Mouse (Mus musculus): ENCODE results near the gene Nav2. TPM values are rescaled to one million over a fixed set of nuclear protein-coding genes. Genes with fewer than 3 reads are reported as not detected.
A peak's percentile ranks its signal among the peaks of the same experiment; 100 is the strongest.

The Nav2 gene
- total RNA-seq, 2 experiments from 2014 or later: 200 to 220 TPM

DNA sequence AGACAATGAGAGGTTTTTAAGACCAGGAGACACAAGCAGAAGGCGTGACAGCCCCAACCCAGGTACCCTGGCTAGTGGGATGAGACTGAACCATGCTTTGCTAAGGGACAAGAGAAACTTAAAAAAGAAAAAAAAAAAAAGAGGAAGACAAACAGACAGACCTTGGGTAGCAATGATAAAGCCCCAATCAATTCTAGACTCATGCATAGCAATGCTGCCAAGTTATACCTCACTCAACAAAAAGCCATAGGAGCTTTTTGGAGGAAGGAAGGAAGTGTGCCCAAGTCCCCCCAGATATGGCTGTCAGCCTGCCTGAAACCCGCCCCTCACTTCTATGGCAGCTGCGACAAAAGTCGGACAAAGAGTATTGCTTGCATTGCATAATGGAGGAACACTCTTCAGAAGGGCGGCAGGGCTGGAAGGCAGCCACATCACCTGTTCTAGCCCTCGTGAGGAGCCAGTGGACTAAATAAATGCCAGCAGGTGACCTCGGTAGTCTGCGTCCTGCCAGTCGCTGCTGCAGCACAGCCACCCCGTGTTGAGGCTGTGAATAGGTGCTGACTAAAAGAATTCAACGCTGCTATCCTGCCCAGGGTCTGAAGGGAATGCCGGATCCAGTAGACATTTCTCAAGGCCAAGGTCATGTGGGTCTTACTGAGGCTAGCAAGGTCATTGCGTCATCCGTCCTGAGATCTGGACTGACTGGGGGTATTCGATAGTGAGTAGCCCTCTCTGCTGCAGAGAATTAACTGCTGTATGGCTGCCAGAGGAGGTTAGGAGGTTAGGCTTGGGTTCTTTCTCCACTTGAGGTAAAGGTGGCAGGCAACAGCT lies 696.7 kb downstream of the Nav2 start:
- intact Hi-C loops (cut with DNase I): no loop called here
- no peak for DNase-seq

DNA sequence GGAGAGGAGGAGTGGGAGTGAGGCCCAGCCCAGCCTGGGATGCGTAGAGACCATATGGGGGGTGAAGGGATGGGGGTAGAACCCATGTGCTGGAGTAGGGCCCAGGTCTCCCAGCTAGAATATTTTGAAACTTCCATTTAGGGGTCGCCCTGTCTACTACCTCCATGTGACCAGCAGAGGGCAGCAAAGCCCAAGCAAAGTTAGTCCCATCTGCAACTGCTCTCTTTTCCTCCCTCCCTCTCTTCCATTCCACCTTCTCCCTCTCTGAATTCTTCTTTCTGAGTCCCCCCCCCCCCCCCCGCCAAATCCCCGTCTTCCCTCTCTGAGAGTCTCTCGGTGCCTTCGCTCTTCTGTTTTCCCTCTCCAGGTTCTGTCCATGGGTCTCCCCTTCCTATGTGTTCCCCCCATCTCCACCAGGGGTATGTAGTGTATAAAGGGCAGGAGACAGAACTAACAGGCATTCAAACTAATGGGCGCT lies 707.8 kb downstream of the Nav2 start:
- intact Hi-C loops (cut with DNase I): loop anchor here (2.0 kb wide), 1 partner anchor 135 kb away; no protein-coding TSS in a partner anchor
- DNase-seq: peak; percentile 79

DNA sequence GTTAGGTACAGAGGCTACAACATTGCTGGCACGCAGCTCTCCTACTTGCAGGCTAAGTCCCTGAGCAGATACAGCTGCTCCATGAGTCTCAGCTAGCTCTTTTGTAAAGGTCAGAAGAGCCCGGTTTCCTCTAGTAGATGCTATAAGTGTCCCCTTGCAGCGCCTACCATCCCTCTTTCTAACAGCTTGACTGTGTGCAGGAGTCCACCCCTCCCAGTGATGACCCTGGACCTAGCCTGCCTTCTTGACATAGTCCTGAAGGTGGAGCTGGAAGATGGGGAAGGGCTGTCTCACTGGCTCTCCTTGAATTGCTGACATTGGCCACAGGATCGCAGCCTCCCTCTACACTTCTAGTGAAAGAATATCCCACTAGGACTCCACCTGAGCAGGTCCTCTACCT lies 708.6 kb downstream of the Nav2 start:
- intact Hi-C loops (cut with DNase I): loop anchor here (2.0 kb wide), 1 partner anchor 134 kb away; no protein-coding TSS in a partner anchor

DNA sequence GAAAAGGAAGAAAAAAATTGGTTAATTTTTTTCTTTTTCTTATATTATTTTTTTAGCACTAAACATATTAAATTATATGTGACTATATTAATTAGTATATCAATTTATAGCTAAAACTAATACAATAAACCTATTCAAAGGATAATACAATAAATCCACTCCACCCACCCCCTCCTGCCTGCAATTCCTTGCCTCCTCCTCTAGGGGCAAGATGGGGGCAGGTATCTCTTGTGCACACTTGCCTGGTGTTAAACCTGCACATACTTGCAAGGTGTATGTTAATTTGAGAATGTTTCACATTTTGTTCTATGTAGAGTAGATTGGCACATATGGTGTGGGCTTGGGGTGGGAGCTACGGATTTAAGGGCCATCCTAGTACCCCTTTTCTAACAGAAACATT lies 711.6 kb downstream of the Nav2 start:
- intact Hi-C loops (cut with DNase I): loop anchor here (5.0 kb wide), 1 partner anchor 302 kb away; no protein-coding TSS in a partner anchor

More for the DNA sequence above, 708.6 kb downstream of the Nav2 start:
- DNase-seq: no peak

DNA sequence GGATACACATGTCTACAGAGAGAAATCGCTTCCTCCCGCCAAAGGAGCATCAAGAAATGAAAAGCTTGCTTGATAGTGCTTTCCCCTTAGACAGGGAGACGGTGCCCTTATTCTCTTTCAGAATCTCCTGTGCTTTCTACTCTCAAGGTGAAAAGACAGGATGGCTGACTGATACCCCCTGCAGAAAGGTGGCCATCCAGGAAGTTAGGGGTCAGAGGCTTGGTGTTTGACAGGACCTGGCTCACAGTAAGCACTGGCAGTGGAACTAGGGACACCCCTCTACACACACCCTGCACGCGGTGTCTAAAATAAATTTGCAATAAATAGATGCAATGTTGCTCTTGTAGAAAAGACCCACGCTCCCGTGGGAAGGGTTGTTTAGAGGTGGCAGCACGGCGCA lies 723.4 kb downstream of the Nav2 start:
- DNase-seq: no peak
- intact Hi-C loops (cut with DNase I): no loop called here

More for the DNA sequence above, 711.6 kb downstream of the Nav2 start:
- DNase-seq: no peak

DNA sequence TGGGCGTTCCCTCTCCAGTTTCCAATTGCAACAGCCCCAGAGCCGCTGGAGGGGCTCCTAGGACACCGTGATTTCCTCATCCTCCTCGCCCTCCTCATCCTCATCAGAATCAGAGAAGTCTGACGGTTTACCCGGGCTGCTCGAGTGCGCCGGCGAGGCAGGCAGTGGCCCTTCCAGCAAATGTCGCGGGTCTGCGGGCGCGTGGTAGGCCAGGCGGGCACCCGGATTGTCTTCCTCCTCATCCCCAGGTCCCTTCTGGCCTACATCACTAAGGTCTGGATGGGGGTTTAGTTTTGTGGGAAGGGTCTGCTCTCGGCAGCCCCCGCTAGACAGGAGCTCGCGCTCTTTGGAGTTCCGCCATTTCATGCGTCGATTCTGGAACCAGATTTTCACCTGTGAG lies 723.9 kb downstream of the Nav2 start:
- intact Hi-C loops (cut with DNase I): no loop called here
- no peak for DNase-seq

DNA sequence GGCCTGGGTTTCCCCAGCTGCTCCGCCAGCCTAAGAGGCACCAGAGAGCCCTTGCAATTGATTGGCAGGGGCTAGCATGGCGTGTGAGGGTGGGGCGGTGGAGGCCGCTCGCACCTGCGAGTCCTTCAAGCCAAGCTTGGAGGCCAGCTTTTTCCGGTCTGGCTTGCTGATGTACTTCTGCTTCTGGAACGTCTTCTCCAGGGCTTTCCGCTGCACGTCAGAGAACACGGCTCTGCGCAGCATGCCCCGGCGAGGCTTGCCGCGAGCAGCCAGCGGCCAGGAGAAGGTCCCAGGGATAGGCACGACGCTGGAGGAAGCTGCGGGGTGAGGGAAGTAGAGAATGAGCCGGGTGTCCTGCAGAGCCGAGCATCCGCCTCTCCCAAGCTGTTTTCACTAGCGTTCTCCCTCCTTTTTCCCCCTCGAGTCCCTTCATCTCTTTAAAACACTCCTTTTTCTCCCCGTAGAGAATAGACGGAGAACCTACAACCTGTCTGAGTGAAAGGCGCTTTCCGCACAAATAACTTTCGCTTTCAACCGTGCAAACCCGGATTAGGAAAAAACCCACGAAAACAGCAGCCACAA lies 725.0 kb downstream of the Nav2 start:
- intact Hi-C loops (cut with DNase I): no loop called here
- no peak for DNase-seq

DNA sequence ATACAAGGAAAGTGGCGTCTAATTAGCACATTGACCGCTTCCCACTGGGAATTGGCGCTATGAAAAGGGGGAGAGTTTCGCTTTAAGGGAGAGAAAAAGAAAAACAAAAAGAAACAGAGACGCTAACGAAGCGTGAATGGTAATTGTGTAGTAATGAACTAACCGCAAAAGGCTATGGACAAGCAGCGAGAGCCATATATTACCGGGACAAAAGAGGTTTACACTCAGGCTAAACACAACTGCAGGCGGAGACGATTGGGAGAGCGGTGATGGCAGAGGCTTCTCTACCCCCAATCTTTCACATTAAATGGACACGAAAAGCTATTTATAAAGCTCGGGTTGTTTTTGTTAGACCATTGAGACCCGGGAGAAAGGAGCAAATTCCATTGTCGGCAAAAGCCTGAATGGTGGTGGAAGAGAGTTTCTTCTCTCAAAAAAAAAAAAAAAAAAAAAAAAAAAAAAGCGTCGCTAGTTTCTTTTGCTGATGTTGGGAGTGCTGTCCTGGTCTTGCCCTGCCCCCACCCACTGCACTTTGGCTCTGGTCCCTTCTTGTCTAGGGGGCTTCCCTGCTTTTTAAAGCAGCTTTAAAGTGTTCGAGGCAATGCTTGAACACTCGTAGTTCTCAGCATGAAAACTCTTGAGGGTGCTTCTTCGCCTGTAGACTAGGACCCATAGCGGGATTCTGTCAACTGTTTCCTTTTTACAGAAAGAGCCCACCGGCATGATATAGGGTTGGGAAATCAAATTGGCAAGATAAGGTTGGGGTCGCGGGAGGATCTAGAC lies 726.0 kb downstream of the Nav2 start:
- no peak for DNase-seq
- intact Hi-C loops (cut with DNase I): loop anchor here (5.0 kb wide), 1 partner anchor 43 kb away; no protein-coding TSS in a partner anchor

DNA sequence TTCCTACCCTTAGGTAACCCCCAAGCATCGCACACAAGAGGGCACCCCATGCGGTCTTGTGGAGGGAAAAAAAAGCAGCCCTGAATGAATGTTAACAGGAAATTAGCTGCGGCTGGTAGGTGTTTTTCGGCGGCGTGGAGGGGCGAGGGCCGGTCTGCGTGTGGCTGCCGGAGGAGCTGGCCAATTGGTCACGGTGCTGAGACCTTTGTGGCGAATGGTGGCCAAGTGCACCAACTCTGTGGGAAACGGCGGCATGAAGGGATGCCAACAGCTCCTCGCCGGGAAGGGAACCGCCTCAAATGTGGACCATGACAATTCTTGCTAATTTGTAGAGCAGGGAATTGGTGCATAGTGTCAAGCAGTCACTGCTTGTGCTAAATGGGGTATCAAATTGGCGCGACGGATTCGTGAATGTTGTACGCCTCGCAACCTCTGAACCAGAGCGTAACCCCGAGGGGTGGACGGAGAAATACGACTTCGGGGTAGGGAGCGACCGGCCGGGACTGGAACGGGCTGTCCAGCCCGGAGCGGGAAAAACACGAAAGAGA lies 726.6 kb downstream of the Nav2 start:
- DNase-seq: no peak
- intact Hi-C loops (cut with DNase I): loop anchor here (5.0 kb wide), 1 partner anchor 42 kb away; no protein-coding TSS in a partner anchor

DNA sequence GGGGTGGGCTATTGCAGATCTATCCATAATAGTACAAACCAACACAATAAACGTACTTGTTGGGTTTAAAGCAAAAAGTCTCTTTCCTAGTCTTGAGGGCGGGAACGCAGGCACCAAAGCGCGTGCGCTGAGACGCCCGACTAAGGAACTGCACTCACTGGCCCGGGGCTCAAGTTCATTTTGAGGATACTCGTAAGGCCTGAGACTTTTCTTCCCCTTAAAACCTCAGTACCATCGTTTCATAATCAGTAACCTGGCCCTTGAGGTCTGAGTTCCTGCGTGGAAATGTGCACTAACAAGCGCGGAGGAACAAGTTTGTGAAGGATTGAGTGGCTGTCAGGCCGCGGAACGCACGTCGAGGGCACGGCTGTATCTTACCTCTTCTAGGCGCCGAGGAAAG lies 727.5 kb downstream of the Nav2 start:
- DNase-seq: no peak
- intact Hi-C loops (cut with DNase I): loop anchor here (5.0 kb wide), 1 partner anchor 41 kb away; no protein-coding TSS in a partner anchor

DNA sequence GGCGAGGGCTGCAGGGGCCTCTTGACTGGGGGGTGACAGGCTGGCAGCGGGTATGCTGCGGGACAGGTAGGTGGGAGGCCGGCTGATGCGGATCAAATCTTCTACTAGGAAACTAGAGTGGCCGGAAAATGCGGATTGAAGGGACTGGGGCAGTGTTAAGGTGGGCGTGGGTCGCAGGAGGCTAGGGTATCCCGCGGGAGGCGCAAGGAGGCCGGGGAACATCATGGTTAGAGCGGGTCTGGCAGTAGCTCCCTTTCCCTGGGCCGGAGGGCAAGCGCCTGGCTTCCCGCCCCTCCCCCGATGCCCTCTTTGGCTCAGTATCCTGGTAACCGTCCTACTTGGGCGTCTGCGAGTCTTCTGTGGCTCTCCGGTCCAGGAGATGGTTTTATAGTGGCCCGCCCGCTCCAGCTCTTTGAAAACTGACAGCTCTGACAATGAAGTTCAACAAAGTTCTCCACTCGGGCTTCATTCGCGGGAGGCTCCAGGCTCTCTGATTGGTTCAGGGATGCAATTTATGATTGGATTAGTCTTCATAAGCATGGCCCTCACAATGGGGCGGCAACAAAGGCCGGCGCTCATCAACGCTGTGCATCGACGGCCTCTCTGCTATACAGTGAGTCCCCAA lies 728.1 kb downstream of the Nav2 start, which contains the start of gene Dbx1:
TSS of gene Dbx1 (minus strand) at position 359 of the 625 bp plus-strand sequence.
- DNase-seq: no peak
- intact Hi-C loops (cut with DNase I): loop anchor here (5.0 kb wide), 1 partner anchor 41 kb away; no protein-coding TSS in a partner anchor

DNA sequence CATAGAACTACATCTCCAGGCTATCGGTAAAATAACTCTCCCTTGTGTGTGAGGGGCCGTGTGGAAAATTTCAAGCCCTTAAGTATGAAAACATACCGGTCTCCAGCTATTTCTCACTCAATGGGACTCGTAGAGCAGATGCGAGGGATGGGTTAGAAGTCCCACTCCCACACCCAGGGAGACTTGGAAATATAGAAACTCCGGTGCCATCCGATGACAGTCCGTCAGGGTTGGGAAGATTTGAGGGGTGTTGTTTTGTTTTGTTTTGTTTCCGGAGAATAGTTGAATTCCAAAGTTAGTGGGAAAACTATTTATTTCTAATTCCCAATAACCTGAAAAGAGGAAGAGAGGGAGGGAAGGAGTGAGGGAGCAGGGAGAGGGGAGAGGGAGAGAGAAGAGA lies 728.8 kb downstream of the Nav2 start:
- intact Hi-C loops (cut with DNase I): loop anchor here (5.0 kb wide), 1 partner anchor 40 kb away; no protein-coding TSS in a partner anchor
- DNase-seq: no peak

DNA sequence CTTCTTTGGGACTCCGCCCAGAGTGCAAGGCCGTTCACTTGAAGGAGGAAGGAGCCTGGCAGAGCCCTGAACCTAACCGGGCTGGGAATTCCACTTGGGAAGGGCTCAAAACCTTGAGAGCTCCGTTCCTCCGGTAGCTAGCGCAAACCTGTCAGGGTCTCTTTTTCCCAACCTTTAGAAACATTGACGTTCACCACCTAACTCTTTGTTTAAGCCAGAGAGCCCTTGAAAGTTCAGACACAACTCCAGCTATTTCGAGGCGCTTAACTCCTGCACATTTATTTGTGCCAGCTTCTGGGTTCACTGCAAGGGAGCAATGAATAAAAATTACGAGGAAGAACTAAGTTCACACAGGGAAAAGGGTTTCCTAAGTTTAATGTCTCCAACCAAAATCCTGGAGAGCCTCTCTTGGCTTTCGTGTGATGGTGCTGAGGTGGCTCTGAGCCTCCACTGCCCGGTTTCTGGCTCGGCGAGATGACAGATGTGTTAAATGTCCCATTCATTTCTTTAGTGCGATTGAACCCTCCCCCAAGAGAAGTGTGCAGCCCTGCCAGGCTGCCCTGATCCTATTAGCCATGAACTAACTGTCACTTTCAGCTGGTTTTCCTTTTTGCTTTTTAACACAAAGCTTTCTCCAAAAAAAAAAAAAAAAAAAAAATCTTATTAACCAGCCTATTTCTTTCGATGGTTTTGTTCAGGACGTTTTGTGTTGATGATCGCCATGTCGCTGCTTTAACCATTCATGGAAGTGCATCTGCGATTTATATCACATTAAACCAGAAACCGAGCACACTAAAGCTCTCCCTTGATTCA lies 729.5 kb downstream of the Nav2 start:
- DNase-seq: no peak
- intact Hi-C loops (cut with DNase I): loop anchor here (5.0 kb wide), 1 partner anchor 39 kb away; no protein-coding TSS in a partner anchor

DNA sequence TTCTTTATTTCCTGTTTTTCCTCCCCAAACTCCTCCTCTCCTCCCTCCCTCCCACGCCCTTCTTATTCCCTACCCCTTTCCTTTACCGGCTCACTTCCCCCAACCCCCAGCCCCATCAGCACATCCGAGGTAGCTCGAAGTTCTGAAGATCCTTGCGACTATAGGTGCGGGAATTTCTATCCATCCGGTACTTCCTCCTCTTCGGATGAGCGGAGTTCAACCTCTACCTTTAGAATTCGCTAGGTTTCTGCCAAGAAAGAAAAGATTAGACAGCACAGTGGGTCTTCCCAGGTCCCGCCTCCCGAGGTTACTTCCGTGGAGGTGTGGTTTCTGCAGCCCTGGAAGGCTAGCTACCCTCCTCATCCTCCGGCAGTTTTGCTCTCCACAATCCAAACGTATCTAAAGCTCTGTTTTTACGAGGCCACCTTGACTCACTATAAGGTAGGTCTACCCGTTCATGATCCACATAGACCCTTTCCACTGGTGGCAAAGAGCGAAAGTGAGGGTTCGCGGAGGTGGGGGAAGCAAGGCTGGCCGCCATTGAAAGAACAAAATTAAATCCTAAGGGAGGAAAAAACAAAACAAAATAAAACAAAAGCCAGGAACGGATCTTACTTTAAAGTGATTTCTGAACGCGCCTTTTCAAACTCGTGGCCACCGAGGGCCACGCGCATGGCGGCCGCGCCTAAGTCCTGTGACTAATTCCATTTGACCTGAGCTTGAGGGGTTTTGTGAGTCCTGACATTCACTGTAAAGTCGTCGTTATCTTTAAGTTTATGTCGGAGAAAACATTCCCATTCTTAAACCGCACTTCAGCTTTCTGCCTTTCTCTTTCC lies 730.6 kb downstream of the Nav2 start:
- no peak for DNase-seq
- intact Hi-C loops (cut with DNase I): loop anchor here (5.0 kb wide), 1 partner anchor 38 kb away; no protein-coding TSS in a partner anchor

DNA sequence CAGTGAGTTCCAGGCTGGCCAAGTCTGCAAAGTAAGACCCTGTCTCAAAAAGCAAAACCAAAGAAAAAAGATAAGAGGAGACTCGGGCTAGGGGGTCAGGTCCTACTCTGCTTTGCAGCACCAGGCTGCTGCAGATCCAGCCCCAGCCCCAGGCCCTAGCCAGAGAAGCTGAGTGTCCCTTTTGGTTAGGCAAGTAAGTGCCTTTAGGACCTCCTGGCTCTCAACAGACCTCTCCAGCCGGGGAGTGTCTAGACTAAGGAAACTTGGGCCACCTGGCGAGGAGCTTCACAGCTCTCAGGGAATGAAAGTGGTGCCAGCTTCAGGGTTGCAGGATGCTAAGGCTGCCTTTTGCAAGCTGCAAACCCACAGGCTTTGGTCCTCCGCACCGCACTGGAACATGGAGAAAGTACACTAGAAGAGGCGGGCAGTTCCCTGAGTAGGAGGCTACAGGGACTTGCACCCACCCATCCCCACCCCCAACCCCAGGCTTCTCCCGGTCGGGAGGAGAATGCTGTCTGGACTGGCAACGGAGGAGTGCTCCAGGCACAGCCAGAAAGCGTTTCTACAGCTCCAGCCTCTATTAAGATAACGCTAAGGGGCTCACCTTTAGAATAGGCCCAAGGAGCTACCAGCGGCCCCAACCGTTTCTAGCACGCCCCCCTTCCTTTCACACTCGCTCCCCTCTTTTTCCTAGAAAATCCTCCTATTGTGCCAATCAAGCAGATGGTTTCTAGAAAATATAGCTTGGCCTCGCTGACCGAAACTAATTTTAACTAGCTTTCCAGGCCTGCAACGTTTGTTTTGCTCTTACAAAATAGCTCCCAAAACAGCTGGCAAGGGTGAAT lies 731.6 kb downstream of the Nav2 start:
- intact Hi-C loops (cut with DNase I): loop anchor here (5.0 kb wide), 1 partner anchor 37 kb away; no protein-coding TSS in a partner anchor
- DNase-seq: no peak

DNA sequence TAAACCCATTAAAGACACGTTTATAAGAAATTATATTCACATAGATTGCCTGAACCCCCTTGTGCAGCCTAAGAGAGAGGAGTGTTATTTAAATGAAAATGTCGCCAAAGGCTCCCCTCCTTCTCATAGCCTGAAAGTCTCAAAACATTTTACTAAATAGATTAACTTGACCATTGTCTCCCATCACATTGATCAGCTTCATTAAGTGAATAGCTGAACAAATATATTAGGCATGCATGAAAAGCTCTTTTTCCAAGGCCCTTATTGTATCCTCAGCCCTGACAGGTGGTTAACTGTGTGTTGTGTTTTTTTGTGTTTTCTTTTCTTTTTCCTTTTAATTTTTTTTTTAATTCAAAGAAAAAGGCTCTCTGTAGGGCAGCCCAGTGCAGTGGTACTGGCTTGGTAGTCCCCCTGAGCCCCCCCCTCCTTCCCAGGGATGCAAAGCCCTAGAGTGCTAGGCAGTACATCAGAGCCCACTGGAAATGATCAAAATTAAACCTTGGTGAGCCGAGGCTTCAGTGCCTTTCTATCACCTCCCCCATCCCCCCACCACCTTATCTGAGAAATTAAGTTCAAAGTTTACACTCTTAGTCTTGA lies 732.3 kb downstream of the Nav2 start:
- intact Hi-C loops (cut with DNase I): no loop called here
- no peak for DNase-seq

Measured in left cerebral cortex, postnatal 4 days (tissue).